Mouse (Mus musculus) testis, adult 2 months (tissue): ENCODE data around the gene Cuedc1. TPM values are rescaled to one million over a fixed set of nuclear protein-coding genes. Genes with fewer than 3 reads are reported as not detected.

ENCODE experiments used
- H3K27ac ChIP-seq: fragments of 200-500 bp; 2 replicates; pipeline ENCODE4 v1.5.1; 2012; ENCODE audit warnings: low read depth, low read length; ENCODE audit not compliant: control insufficient read depth, insufficient read depth
- H3K27me3 ChIP-seq: fragments of 200-500 bp; 2 replicates; pipeline ENCODE4 v1.6.1; 2012; ENCODE audit warnings: mild to moderate bottlenecking, low read length, moderate library complexity; ENCODE audit not compliant: control insufficient read depth, insufficient read depth
- H3K36me3 ChIP-seq: fragments of 200-500 bp; 2 replicates; pipeline ENCODE4 v1.6.1; 2012; ENCODE audit warnings: mild to moderate bottlenecking, low read length; ENCODE audit not compliant: control insufficient read depth, insufficient read depth
- H3K4me1 ChIP-seq: fragments of 200-500 bp; 2 replicates; pipeline ENCODE4 v1.6.1; 2012; ENCODE audit warnings: low read length; ENCODE audit not compliant: control insufficient read depth, insufficient read depth
- H3K4me3 ChIP-seq: fragments of 200-500 bp; 2 replicates; pipeline ENCODE4 v1.5.1; 2012; ENCODE audit warnings: low read depth, mild to moderate bottlenecking, low read length, moderate library complexity, mixed read lengths; ENCODE audit not compliant: control insufficient read depth
- CTCF ChIP-seq: fragments of 200-500 bp; IDR thresholded peaks from 2 replicates; pipeline ENCODE4 v1.5.1; 2012; ENCODE audit warnings: low read depth, mild to moderate bottlenecking, inconsistent platforms, low read length, moderate library complexity; ENCODE audit not compliant: control insufficient read depth, insufficient read depth, insufficient replicate concordance
- POLR2A ChIP-seq: fragments of 200-500 bp; IDR thresholded peaks from 2 replicates; pipeline ENCODE4 v1.6.1; 2012; ENCODE audit warnings: low read depth, mild to moderate bottlenecking, inconsistent platforms, low read length, moderate library complexity; ENCODE audit not compliant: control insufficient read depth
- polyA plus RNA-seq: library from polyadenylated mRNA; depleted of rRNA; stranded (reverse); fragments of >200 nt; gene quantifications from 2 replicates; pipeline ENCODE4 v1.2.3, GENCODE M21; 2012

Cuedc1 gene
- polyA plus RNA-seq, 1 experiment = 1.9 TPM

GRCm38 (mm10) chr11:88161651-88162362 lies 63.9 kb downstream of the Cuedc1 start:
- no peaks in the 10 kb centered on the region for H3K36me3 ChIP-seq
- H3K4me1 ChIP-seq = peaks cover 18% of the 10 kb centered on the region
- 0 out of 2 replicates have a peak overlapping the region, but pooled peaks have one; percentile 2 for H3K27ac ChIP-seq
- TF ChIP-seq CTCF (peak; percentile 68; the same call in 1 of the 2 replicates), POLR2A (no peak)
- peak overlapping the region; percentile 85 for H3K4me3 ChIP-seq
- H3K27me3 ChIP-seq = no peaks in the 10 kb centered on the region

GRCm38 (mm10) chr11:88162740-88163139 lies 64.9 kb downstream of the Cuedc1 start:
- Histone ChIP-seq H3K36me3 (no peaks in the 10 kb centered on the region), H3K27me3 (no peaks in the 10 kb centered on the region), H3K4me3 (no peak overlapping the region), H3K4me1 (peaks cover 18% of the 10 kb centered on the region), H3K27ac (no peak overlapping the region)
- no peak for TF ChIP-seq CTCF
- no peak for TF ChIP-seq POLR2A

GRCm38 (mm10) chr11:88164213-88164723 lies 66.4 kb downstream of the Cuedc1 start:
- TF ChIP-seq CTCF (no peak), POLR2A (no peak)
- H3K27me3 ChIP-seq = no peaks in the 10 kb centered on the region
- no peak overlapping the region for H3K4me3 ChIP-seq
- peak overlapping the region; percentile 57; the same call in 1 of the 2 replicates for H3K27ac ChIP-seq
- H3K36me3 ChIP-seq = no peaks in the 10 kb centered on the region
- peaks cover 18% of the 10 kb centered on the region for H3K4me1 ChIP-seq

GRCm38 (mm10) chr11:88164801-88165377 lies 67.0 kb downstream of the Cuedc1 start:
- TF ChIP-seq POLR2A (no peak), CTCF (no peak)
- Histone ChIP-seq H3K36me3 (no peaks in the 10 kb centered on the region), H3K27ac (peak overlapping the region; percentile 57; the same call in 1 of the 2 replicates), H3K27me3 (no peaks in the 10 kb centered on the region; the same call in none of the 2 replicates), H3K4me1 (peaks cover 18% of the 10 kb centered on the region), H3K4me3 (no peak overlapping the region)

GRCm38 (mm10) chr11:88165683-88166364 lies 68.0 kb downstream of the Cuedc1 start:
- no peak overlapping the region for H3K4me3 ChIP-seq
- H3K27ac ChIP-seq = peak overlapping the region; percentile 55; the same call in 1 of the 2 replicates
- no peaks in the 10 kb centered on the region for H3K36me3 ChIP-seq
- TF ChIP-seq CTCF (no peak), POLR2A (no peak)
- H3K4me1 ChIP-seq = peaks cover 16% of the 10 kb centered on the region
- no peaks in the 10 kb centered on the region; the same call in none of the 2 replicates for H3K27me3 ChIP-seq

- Histone ChIP-seq H3K36me3 (no peaks in the 10 kb centered on the region), H3K27me3 (no peaks in the 10 kb centered on the region; the same call in none of the 2 replicates), H3K27ac (no peak overlapping the region), H3K4me1 (peaks cover 14% of the 10 kb centered on the region), H3K4me3 (no peak overlapping the region)
- TF ChIP-seq POLR2A = no peak
Observed at GRCm38 (mm10) chr11:88166471-88166870, 68.6 kb downstream of the Cuedc1 start.

- TF ChIP-seq POLR2A (no peak), CTCF (no peak)
- H3K4me3 ChIP-seq = no peak overlapping the region
- H3K27ac ChIP-seq = no peak overlapping the region
- H3K36me3 ChIP-seq = no peaks in the 10 kb centered on the region
- peaks cover 8% of the 10 kb centered on the region for H3K4me1 ChIP-seq
- no peaks in the 10 kb centered on the region; the same call in none of the 2 replicates for H3K27me3 ChIP-seq
Observed at GRCm38 (mm10) chr11:88168611-88169010, 70.8 kb downstream of the Cuedc1 start.
